Mouse (Mus musculus): ENCODE measurements around the gene Lig1. TPM values are rescaled to one million over a fixed set of nuclear protein-coding genes. Genes with fewer than 3 reads are reported as not detected.

Lig1 gene
- polyA plus RNA-seq, 1 experiment from 2014 or later: 113 TPM

DNA sequence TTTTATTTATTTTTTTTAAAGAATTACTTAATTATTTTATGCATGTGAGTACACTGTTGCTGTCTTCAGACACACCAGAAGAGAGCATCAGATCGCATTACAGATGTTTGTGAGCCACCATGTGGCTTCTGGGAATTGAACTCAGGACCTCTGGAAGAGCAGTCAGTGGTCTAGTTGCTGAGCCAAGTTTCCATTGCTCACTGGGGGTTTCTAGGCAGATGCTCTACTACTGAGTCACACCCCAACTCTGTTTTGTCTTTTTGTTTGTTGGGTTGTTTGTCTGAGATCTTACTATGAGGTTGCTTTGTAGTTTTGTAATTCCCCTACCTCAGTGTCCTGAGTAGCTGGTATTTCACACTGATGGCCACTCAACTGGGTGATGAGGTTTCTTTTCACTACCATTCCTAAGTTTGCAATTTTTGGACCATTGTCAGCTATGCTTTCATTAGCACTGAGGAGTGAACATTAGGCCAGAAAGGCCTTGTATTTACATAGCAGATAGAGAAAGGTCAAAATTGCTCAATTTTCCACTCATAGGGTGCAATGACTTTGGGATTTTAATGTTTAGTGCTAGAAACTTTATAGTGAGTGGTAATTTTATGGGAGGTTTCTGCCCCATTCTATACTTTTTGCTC is 13.1 kb downstream of the Lig1 start:
- no peak overlapping the region for H3K4me3 ChIP-seq
- no peak overlapping the region for H3K27ac ChIP-seq
- H3K4me1 ChIP-seq: no peaks in the 10 kb centered on the region
- H3K4me2 ChIP-seq: no peak overlapping the region
- 88% methylated on average over 1 of the region's 1 CpGs for WGBS
- no peak for ATAC-seq (ENCODE audit: borderline replicate concordance, extremely low read depth, low FRiP score, low TSS enrichment)
- peaks cover 90% of the 10 kb centered on the region for H3K36me3 ChIP-seq
- H3K9ac ChIP-seq: no peak overlapping the region
- no peaks in the 10 kb centered on the region for H3K27me3 ChIP-seq
- no peaks in the 10 kb centered on the region for H3K9me3 ChIP-seq

DNA sequence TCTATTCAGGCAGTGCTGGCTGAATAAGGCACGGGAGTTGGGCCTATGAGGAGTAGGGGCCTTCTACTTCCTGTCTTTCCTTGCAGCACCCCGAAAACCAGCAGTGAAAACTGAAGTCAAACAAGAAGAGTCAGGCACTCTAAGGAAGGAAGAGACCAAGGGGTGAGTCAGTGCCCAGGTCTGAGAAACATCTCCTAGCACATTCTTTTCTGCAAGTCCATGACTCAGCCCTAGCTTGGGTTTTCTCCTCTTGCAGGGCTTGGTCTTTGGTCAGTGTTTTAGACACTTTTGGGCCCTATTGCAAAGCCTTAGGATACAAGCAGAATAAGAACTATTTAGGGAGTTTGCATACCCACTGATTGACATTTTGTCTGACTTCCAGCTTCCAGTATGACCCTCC is 14.3 kb downstream of the Lig1 start:
- H3K4me1 ChIP-seq: no peaks in the 10 kb centered on the region
- H3K36me3 ChIP-seq: peaks cover 90% of the 10 kb centered on the region
- no peak overlapping the region for H3K9ac ChIP-seq
- no peak for ATAC-seq (ENCODE audit: borderline replicate concordance, extremely low read depth, low FRiP score, low TSS enrichment)
- H3K27me3 ChIP-seq: no peaks in the 10 kb centered on the region
- H3K27ac ChIP-seq: no peak overlapping the region
- no peak overlapping the region for H3K4me3 ChIP-seq
- H3K9me3 ChIP-seq: no peaks in the 10 kb centered on the region
- H3K4me2 ChIP-seq: no peak overlapping the region
- 79% methylated on average over 2 of the region's 2 CpGs for WGBS

DNA sequence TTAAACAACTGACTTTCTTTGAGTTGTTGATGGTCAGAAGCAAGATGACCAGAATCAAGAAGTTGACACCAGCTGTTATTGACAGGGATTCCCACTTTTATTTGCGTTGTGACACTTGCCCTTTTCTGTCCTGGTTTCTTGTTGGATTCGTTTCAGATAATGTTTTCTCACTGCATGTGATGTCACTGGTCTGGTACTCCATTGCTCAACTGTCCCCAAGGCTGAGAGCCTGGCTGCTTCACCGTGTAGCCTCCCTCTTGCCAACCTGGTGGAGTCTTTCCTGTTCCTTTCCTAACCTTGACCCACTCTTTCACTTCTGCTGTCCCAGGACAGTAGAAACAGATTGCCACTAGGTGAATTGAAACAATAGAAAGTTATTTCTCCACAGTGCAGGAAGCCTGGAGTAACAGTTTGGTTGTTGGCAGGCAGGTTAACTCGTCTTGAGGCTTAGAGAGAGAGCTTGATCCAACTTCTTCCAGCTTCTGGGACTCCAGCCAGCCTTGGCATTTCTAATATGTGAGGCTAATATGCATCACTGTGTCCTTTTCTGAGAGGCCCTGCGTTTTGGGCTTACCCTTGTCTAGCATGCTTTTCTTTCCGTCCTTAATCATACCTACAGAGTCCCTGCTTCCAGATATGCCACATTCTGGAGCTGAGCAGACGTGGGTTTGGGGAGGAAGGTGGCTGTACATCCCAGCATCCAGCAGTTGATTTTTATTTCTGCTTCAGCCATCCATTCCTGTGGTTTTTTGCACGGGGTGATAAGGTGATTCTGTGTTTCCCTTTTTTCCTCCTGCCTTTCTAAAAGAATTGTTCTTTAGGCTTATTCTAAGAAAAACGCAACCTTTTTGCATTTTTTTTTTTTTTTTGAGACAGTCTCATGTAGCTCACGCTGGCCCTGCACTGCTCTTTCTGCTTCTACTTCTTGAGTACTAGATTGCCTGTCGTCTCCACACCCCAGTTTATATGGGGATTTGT is 17.1 kb downstream of the Lig1 start:
- Histone ChIP-seq H3K27me3 (no peaks in the 10 kb centered on the region), H3K4me3 (no peak overlapping the region), H3K36me3 (peaks cover 96% of the 10 kb centered on the region), H3K4me2 (no peak overlapping the region), H3K9me3 (no peaks in the 10 kb centered on the region), H3K9ac (no peak overlapping the region), H3K4me1 (no peaks in the 10 kb centered on the region), H3K27ac (no peak overlapping the region)
- no peak for ATAC-seq (ENCODE audit: borderline replicate concordance, extremely low read depth, low FRiP score, low TSS enrichment)
- WGBS: 82% methylated on average over 11 of the region's 11 CpGs

DNA sequence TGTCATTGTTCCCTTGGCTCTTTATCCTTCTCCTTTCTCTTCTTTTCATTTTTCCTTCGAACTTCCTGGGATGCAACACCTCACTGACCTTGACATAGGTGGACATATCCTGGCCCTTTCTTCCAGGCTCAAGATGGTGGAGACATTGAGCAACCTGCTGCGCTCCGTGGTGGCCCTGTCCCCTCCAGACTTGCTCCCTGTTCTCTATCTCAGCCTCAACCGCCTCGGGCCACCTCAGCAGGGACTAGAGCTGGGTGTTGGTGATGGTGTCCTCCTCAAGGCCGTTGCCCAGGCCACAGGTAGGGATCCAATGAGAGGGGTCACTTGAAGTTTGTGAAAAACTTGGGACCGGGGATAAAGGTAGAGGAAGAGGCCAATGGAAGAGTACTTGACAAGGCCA is 18.2 kb downstream of the Lig1 start:
- H3K9me3 ChIP-seq: no peaks in the 10 kb centered on the region
- H3K27ac ChIP-seq: no peak overlapping the region
- peaks cover 97% of the 10 kb centered on the region for H3K36me3 ChIP-seq
- no peak overlapping the region for H3K4me2 ChIP-seq
- H3K27me3 ChIP-seq: no peaks in the 10 kb centered on the region
- WGBS: 91% methylated on average over 7 of the region's 7 CpGs
- no peak overlapping the region for H3K4me3 ChIP-seq
- H3K9ac ChIP-seq: no peak overlapping the region
- ATAC-seq (ENCODE audit: borderline replicate concordance, extremely low read depth, low FRiP score, low TSS enrichment): no peak
- no peaks in the 10 kb centered on the region for H3K4me1 ChIP-seq

DNA sequence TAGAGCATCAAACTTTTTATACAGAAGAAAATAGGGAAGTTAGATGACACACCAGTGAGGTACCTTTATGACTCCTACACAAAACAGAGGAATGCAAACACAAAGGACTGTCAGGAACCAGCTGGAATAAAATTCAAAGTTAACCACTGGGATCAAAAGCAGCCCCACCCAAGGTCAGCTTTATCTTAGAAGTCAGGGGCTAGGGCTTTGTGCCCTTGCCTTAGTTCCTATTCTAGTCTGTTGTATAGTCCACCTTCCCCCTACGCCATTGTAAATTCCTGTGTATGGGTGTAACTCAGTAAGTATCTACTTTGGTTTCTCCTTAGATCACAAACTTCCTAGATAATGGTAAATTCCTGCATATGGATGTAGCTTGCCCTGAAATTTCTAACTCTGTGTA is 20.6 kb downstream of the Lig1 start:
- Histone ChIP-seq H3K4me1 (no peaks in the 10 kb centered on the region), H3K4me2 (no peak overlapping the region), H3K9me3 (no peaks in the 10 kb centered on the region), H3K27ac (no peak overlapping the region), H3K4me3 (no peak overlapping the region), H3K36me3 (peaks cover 97% of the 10 kb centered on the region), H3K9ac (no peak overlapping the region), H3K27me3 (no peaks in the 10 kb centered on the region)
- ATAC-seq (ENCODE audit: borderline replicate concordance, extremely low read depth, low FRiP score, low TSS enrichment): no peak
- 97% methylated on average over 1 of the region's 1 CpGs for WGBS

DNA sequence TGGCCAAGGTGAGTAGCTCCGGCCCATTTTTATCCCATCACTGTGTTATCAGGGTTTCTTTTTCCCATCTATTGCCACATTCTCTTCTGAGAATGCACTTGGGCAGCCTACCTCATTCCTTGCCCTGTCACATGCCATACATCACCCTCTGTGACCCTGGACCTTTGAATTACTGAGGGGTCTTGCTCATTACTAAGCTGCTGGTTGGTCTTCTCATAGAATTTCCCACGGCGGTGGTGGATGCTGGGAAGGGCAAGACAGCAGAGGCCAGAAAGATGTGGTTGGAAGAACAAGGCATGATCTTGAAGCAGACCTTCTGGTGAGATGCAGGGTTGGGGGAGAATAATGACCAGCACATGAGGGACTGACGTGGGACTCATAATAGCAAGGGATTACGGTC is 21.7 kb downstream of the Lig1 start:
- Histone ChIP-seq H3K36me3 (peaks cover 97% of the 10 kb centered on the region), H3K9ac (no peak overlapping the region), H3K4me2 (no peak overlapping the region), H3K27me3 (no peaks in the 10 kb centered on the region), H3K4me3 (no peak overlapping the region), H3K4me1 (no peaks in the 10 kb centered on the region), H3K9me3 (no peaks in the 10 kb centered on the region), H3K27ac (no peak overlapping the region)
- ATAC-seq (ENCODE audit: borderline replicate concordance, extremely low read depth, low FRiP score, low TSS enrichment): no peak
- WGBS: 96% methylated on average over 5 of the region's 5 CpGs

DNA sequence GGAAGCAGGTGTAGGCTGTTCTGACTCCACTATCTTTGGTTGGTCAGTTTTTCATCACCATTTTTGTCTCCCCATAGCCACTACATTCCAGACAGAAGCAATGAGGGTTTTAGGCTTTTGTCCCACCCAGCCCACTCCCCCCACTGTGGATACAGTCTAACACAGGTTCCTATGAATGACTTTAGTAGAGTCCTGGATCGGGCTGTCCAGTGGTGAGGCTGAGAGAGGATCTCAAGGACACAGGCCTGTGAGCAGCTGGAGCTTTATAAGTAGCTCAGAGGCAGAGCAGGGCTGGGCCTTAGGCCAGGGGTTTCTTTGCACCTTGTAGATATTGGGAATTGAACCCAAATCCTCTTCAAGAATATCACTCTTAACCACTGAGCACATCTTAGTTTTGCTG is 24.6 kb downstream of the Lig1 start:
- Histone ChIP-seq H3K4me2 (no peak overlapping the region), H3K9ac (no peak overlapping the region), H3K4me3 (no peak overlapping the region), H3K27ac (no peak overlapping the region), H3K36me3 (peaks cover 94% of the 10 kb centered on the region), H3K27me3 (no peaks in the 10 kb centered on the region), H3K9me3 (no peaks in the 10 kb centered on the region), H3K4me1 (no peaks in the 10 kb centered on the region)
- no peak for ATAC-seq (ENCODE audit: borderline replicate concordance, extremely low read depth, low FRiP score, low TSS enrichment)
- 92% methylated on average over 1 of the region's 1 CpGs for WGBS

DNA sequence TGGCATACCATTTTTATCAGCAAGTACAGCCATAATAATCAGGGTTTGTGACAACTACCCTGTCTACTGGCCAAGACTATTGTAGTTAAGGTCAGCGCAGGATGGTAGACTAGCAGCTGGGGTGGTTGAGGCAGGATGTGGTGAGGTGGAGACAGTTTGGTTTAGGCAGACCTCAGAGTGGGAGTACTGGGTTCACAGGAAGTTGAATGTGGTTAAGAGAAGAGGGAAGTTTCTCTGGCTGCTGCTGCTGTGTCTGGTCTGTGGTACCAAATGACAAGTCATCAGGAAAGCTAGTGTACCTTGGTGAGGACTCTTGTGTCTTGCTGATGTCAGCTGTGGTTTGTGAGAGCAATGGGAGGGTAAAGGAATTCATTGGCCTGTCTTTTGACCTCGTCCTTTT is 25.7 kb downstream of the Lig1 start:
- ATAC-seq (ENCODE audit: borderline replicate concordance, extremely low read depth, low FRiP score, low TSS enrichment): no peak
- Histone ChIP-seq H3K9ac (no peak overlapping the region), H3K27me3 (no peaks in the 10 kb centered on the region), H3K27ac (no peak overlapping the region), H3K4me1 (no peaks in the 10 kb centered on the region), H3K9me3 (no peaks in the 10 kb centered on the region), H3K4me3 (no peak overlapping the region), H3K36me3 (peaks cover 91% of the 10 kb centered on the region), H3K4me2 (no peak overlapping the region)
- WGBS: 65% methylated on average over 2 of the region's 2 CpGs

DNA sequence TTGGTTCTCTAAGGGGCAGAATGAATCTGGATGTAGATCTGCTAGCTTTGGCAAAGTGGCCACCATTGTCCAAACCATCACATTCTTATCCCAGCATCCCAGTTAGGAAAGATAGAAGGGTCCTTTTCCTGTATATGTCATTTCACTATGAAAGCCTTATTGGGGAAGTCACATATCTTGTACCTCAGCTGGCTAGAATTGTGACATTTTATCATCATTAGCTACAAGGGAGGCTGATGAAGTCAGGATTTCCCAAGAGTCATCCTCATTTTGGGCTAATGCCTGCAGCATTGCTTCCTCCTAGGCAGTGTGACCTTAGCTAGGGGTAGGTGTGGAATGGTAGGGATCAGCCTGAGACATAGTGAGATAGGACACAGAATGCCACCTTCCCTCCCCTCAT is 26.3 kb downstream of the Lig1 start:
- no peak overlapping the region for H3K4me2 ChIP-seq
- no peak for ATAC-seq (ENCODE audit: borderline replicate concordance, extremely low read depth, low FRiP score, low TSS enrichment)
- peaks cover 92% of the 10 kb centered on the region for H3K36me3 ChIP-seq
- H3K9ac ChIP-seq: no peak overlapping the region
- no peaks in the 10 kb centered on the region for H3K27me3 ChIP-seq
- H3K9me3 ChIP-seq: no peaks in the 10 kb centered on the region
- H3K27ac ChIP-seq: no peak overlapping the region
- no peak overlapping the region for H3K4me3 ChIP-seq
- H3K4me1 ChIP-seq: no peaks in the 10 kb centered on the region

DNA sequence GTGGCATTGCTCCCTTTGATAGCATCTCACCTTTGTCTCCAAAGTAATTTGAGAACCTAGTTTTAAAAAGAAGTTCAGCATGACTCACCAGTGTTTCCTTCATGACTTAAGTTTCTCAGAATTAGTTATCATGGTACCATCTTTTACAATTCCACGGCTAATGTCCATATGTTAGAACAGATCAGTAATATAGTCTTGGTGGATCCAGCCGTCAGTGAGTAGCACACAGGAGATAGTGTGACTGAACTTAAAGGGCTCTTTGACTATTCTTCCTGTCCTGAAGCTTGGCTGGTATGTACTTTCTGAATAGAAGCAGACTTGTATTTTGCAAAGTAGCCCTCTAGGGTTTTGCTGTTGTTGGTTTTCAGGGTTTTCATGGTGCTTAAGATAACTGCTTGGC is 32.3 kb downstream of the Lig1 start:
- H3K36me3 ChIP-seq: peaks cover 82% of the 10 kb centered on the region
- whole genome bisulfite sequencing: 86% methylated on average over 2 of the region's 2 CpGs
- no peaks in the 10 kb centered on the region for H3K4me1 ChIP-seq
- H3K27ac ChIP-seq: no peak overlapping the region
- H3K4me3 ChIP-seq: no peak overlapping the region
- ATAC-seq (ENCODE audit: borderline replicate concordance, extremely low read depth, low FRiP score, low TSS enrichment): no peak
- no peaks in the 10 kb centered on the region for H3K27me3 ChIP-seq
- H3K4me2 ChIP-seq: no peak overlapping the region
- H3K9me3 ChIP-seq: no peaks in the 10 kb centered on the region
- H3K9ac ChIP-seq: no peak overlapping the region

DNA sequence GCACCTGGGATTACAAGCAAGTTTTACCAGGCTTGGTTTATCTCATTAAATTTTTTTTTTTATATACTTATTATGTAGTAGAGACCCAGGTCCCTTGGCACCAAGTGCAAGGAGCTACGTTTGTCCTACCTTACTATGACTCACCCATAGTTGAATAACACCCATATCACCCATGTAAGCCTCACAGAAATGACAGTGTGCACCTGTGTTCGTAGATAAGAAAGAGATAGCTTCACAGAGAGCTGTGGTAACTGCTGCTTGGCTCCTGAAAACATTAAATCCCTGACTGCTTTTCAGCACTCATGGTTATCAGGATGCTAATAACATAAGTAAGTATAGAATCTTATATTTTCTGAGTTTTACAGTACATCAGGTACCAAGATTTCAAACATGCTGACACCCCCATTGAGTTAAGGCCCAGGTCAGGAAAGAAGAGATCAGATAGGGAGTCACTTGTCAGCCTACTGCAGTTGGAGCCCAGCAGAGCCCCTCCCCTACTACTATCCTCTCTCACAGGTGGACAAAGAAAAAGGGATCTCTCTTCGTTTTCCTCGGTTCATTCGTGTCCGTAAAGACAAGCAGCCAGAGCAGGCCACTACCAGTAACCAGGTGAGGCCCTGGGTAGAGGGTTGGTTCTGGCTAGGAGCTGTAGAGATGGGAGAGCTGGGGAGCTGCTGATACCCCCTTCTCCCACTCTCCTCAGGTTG is 33.6 kb downstream of the Lig1 start:
- no peak for ATAC-seq (ENCODE audit: borderline replicate concordance, extremely low read depth, low FRiP score, low TSS enrichment)
- Histone ChIP-seq H3K36me3 (peaks cover 72% of the 10 kb centered on the region), H3K9me3 (no peaks in the 10 kb centered on the region), H3K27ac (no peak overlapping the region), H3K4me1 (no peaks in the 10 kb centered on the region), H3K4me3 (no peak overlapping the region), H3K4me2 (no peak overlapping the region), H3K27me3 (no peaks in the 10 kb centered on the region), H3K9ac (no peak overlapping the region)
- 93% methylated on average over 6 of the region's 6 CpGs for WGBS

DNA sequence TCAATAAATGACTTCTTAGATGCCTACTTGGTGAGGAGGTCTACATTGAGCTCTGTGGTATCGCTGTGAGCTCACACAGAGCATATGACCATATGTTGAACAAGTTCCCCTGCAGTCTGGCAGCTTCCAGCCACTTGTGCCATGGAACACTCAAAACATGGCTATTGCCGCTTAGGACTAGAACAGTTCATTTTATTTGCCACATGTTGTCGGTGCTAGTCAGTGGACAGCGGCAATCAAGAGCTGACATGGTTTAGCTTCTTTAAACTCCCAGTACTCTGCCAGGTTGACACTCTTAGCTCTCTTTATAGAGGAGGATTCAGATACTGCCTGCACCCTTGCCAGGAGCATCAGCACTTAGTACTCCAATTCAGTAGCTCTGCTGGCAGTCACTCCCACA is 34.3 kb downstream of the Lig1 start:
- H3K4me3 ChIP-seq: no peak overlapping the region
- H3K9ac ChIP-seq: no peak overlapping the region
- H3K27ac ChIP-seq: no peak overlapping the region
- no peaks in the 10 kb centered on the region for H3K9me3 ChIP-seq
- H3K4me2 ChIP-seq: no peak overlapping the region
- ATAC-seq (ENCODE audit: borderline replicate concordance, extremely low read depth, low FRiP score, low TSS enrichment): no peak
- 94% methylated on average over 4 of the region's 4 CpGs for WGBS
- peaks cover 64% of the 10 kb centered on the region for H3K36me3 ChIP-seq
- no peaks in the 10 kb centered on the region for H3K27me3 ChIP-seq
- no peaks in the 10 kb centered on the region for H3K4me1 ChIP-seq

All from lung, embryonic 15.5 days (tissue).